8 mouse cellular contexts compared by ENCODE assay signal in genomic region chr11:72960723-72961071, GRCm38 (mm10). TPM values are rescaled to one million over a fixed set of nuclear protein-coding genes. Genes with fewer than 3 reads are reported as not detected.
DNase-seq lines count a peak whose midpoint lies in the region; ATAC-seq and TF ChIP-seq lines count a peak whose summit lies in the region.

No protein-coding gene starts in this region.

- H3K36me3 ChIP-seq in heart, embryonic 11.5 days (ENCODE audit: control insufficient read depth, insufficient read depth, low read length): no peaks in the 10 kb centered on the region
- H3K36me3 ChIP-seq in ES-E14 (ENCODE audit: control insufficient read depth, insufficient read depth, low read length, poor library complexity, severe bottlenecking): no peaks in the 10 kb centered on the region
- H3K36me3 ChIP-seq in hindbrain, embryonic 10.5 days: no peaks in the 10 kb centered on the region

- in situ Hi-C loops in ES-E14 (cut with MboI; ENCODE audit: low sequenced_read_pairs in 2 of 2, unreplicated experiment in 2 of 2): no loop called here

- WGBS in heart, embryonic 11.5 days (ENCODE audit: insufficient replicate concordance): 2% methylated on average over 15 of the region's 15 CpGs
- WGBS in hindbrain, embryonic 10.5 days: 4% methylated on average over 15 of the region's 15 CpGs
- WGBS in cerebellum, adult 2 months: 14% methylated on average over 15 of the region's 15 CpGs

- peak overlapping the region; percentile 75 for H3K4me2 ChIP-seq in heart, embryonic 11.5 days

- no peak for DNase-seq in heart, postnatal 4 days
- no peak for DNase-seq in ES-E14 (ENCODE audit: low read depth, low spot score)
- DNase-seq in hindbrain, embryonic 10.5 days (ENCODE audit: low spot score): peak; percentile 18
- no peak for DNase-seq in cerebellum, adult 2 months
- DNase-seq in urinary bladder, adult 18-20 months (ENCODE audit: low spot score in 2 of 2): no peak
- no peak for DNase-seq in left cerebral cortex, postnatal 14 days (ENCODE audit: low spot score in 2 of 2)

- no peak for TF ChIP-seq POLR2A in cerebellum, adult 2 months (IDR thresholded peaks at IDR 0.05; ENCODE audit: borderline replicate concordance, insufficient read depth, low read length)

- H3K9ac ChIP-seq in heart, embryonic 11.5 days (ENCODE audit: low read depth, low read length): no peak overlapping the region
- no peak overlapping the region for H3K9ac ChIP-seq in ES-E14 (ENCODE audit: insufficient read depth, low read depth, low read length, poor library complexity, severe bottlenecking)

- H3K27ac ChIP-seq in heart, embryonic 11.5 days (ENCODE audit: low read depth, low read length): no peak overlapping the region
- no peak overlapping the region for H3K27ac ChIP-seq in ES-E14 (ENCODE audit: insufficient read depth, low read depth, low read length, poor library complexity, severe bottlenecking)
- H3K27ac ChIP-seq in hindbrain, embryonic 10.5 days: no peak overlapping the region; the same call in 1 of the 2 replicates
- no peak overlapping the region for H3K27ac ChIP-seq in cerebellum, adult 2 months (ENCODE audit: insufficient read depth, low read length)

- peaks cover 33% of the 10 kb centered on the region for H3K27me3 ChIP-seq in heart, embryonic 11.5 days (ENCODE audit: control insufficient read depth, insufficient read depth, low read length)
- H3K27me3 ChIP-seq in hindbrain, embryonic 10.5 days (ENCODE audit: insufficient read depth, poor library complexity, severe bottlenecking): peaks cover 73% of the 10 kb centered on the region
- H3K27me3 ChIP-seq in cerebellum, adult 2 months (ENCODE audit: control insufficient read depth, insufficient read depth, low read length): no peaks in the 10 kb centered on the region

- no peak for TF ChIP-seq CTCF in cerebellum, adult 2 months (IDR thresholded peaks at IDR 0.05; ENCODE audit: borderline replicate concordance, insufficient read depth, low read depth, low read length)

- H3K4me3 ChIP-seq in heart, embryonic 11.5 days (ENCODE audit: low read depth, low read length): peak overlapping the region; percentile 45
- peak overlapping the region; percentile 71 to 73 for H3K4me3 ChIP-seq in ES-E14 (ENCODE audit: insufficient read depth in 1 of 2, low read depth in 1 of 2, low read length in 2 of 2, poor library complexity in 1 of 2, severe bottlenecking in 1 of 2)
- peak overlapping the region; percentile 46 for H3K4me3 ChIP-seq in hindbrain, embryonic 10.5 days
- no peak overlapping the region for H3K4me3 ChIP-seq in cerebellum, adult 2 months (replicated peaks; ENCODE audit: insufficient read depth, low read depth, low read length)

- peaks cover 19% of the 10 kb centered on the region for H3K4me1 ChIP-seq in heart, embryonic 11.5 days (ENCODE audit: control insufficient read depth, insufficient read depth, low read length)
- peaks cover 4 to 9% of the 10 kb centered on the region in 2 experiments; a peak in 3 of 4 replicates for H3K4me1 ChIP-seq in ES-E14 (ENCODE audit: control insufficient read depth in 2 of 2, insufficient read depth in 2 of 2, low read length in 2 of 2, poor library complexity in 1 of 2)
- H3K4me1 ChIP-seq in hindbrain, embryonic 10.5 days (replicated peaks): peaks cover 13% of the 10 kb centered on the region
- H3K4me1 ChIP-seq in cerebellum, adult 2 months (ENCODE audit: control insufficient read depth, insufficient read depth, low read length): peaks cover 2% of the 10 kb centered on the region; the same call in 1 of the 2 replicates

- H3K9me3 ChIP-seq in heart, embryonic 11.5 days (replicated peaks; ENCODE audit: control insufficient read depth, low read length): no peaks in the 10 kb centered on the region
- H3K9me3 ChIP-seq in ES-E14 (ENCODE audit: control insufficient read depth, insufficient read depth, low read depth, low read length): no peaks in the 10 kb centered on the region
- H3K9me3 ChIP-seq in hindbrain, embryonic 10.5 days: no peaks in the 10 kb centered on the region

- intact Hi-C loops in left cerebral cortex, postnatal 14 days (cut with DNase I): no loop called here

- no peak for ATAC-seq in heart, embryonic 11.5 days (replicated peaks; ENCODE audit: insufficient number of reproducible peaks, low FRiP score, low TSS enrichment)
- peak; percentile 1; the same call in 1 of the 2 replicates for ATAC-seq in megakaryocyte, adult 5-6 weeks (ENCODE audit: poor library complexity, severe bottlenecking)

TF ChIP-seq in ES-E14, 5 proteins besides CTCF, POLR2A, EP300 and RAD21:
- TF ChIP-seq MAFK (IDR thresholded peaks at IDR 0.05; ENCODE audit: insufficient read depth, low read depth, low read length): no peak
- no peak for TF ChIP-seq ZC3H11A (IDR thresholded peaks at IDR 0.05; ENCODE audit: borderline replicate concordance, low read depth, low read length)
- TF ChIP-seq HCFC1 (IDR thresholded peaks at IDR 0.05; ENCODE audit: borderline replicate concordance, insufficient read depth, low read length): no peak
- no peak for TF ChIP-seq ZNF384 (IDR thresholded peaks at IDR 0.05; ENCODE audit: low read depth, low read length)
- TF ChIP-seq CHD2 (IDR thresholded peaks at IDR 0.05; ENCODE audit: low read depth, low read length): no peak

RNA-seq across cellular contexts. Expression of gene Atp2a3, which starts 0.3 kb away (rescaled TPM):
- polyA plus RNA-seq in heart, embryonic 11.5 days (2014; fragmentation: Nextera tagmentation; extraction: Ambion mirVana): 2.1 and 2.9 TPM in 2 replicates
- 10 to 100 TPM in 1 of 2 experiments, 1 to 10 TPM in 1; 8.3 to 12.0 TPM for total RNA-seq in heart, postnatal 4 days (2021)
- total RNA-seq in ES-E14 (2012; rRNA removed): 10.7 and 17.4 TPM in 2 replicates
- 1.4 and 1.6 TPM in 2 replicates for polyA plus RNA-seq in hindbrain, embryonic 10.5 days (2016; fragmentation: Nextera tagmentation; extraction: Ambion mirVana)
- 83.5 and 92.8 TPM in 2 replicates for total RNA-seq in megakaryocyte, adult 5-6 weeks (2015)
- 79.8 and 123 TPM in 2 replicates for total RNA-seq in megakaryocyte, adult 5-6 weeks (2017)
- 104 and 125 TPM in 2 replicates for polyA plus RNA-seq in cerebellum, adult 2 months (2012; rRNA removed)
- total RNA-seq in left cerebral cortex, postnatal 14 days (2021): 1 to 10 TPM; 7.9 to 8.5 TPM

RNA-seq across cellular contexts. Expression of gene P2rx1, which starts 38.2 kb away (rescaled TPM):
- 2.9 and 4.0 TPM in 2 replicates for polyA plus RNA-seq in heart, embryonic 11.5 days (2014; fragmentation: Nextera tagmentation; extraction: Ambion mirVana)
- total RNA-seq in heart, postnatal 4 days (2021): under 1 TPM; 0.71 to 0.77 TPM
- 0.36 and 0.69 TPM in 2 replicates for total RNA-seq in ES-E14 (2012; rRNA removed)
- 0.83 and 1.8 TPM in 2 replicates for polyA plus RNA-seq in hindbrain, embryonic 10.5 days (2016; fragmentation: Nextera tagmentation; extraction: Ambion mirVana)
- 15.8 and 16.4 TPM in 2 replicates for total RNA-seq in megakaryocyte, adult 5-6 weeks (2015)
- total RNA-seq in megakaryocyte, adult 5-6 weeks (2017): 9.8 and 10.4 TPM in 2 replicates
- 0.41 and 0.46 TPM in 2 replicates for polyA plus RNA-seq in cerebellum, adult 2 months (2012; rRNA removed)
- total RNA-seq in left cerebral cortex, postnatal 14 days (2021): 1 to 10 TPM; 1.2 to 1.3 TPM

RNA-seq across cellular contexts. Expression of gene Camkk1, which starts 58.1 kb away (rescaled TPM):
- 1.3 and 1.5 TPM in 2 replicates for polyA plus RNA-seq in heart, embryonic 11.5 days (2014; fragmentation: Nextera tagmentation; extraction: Ambion mirVana)
- under 1 TPM; 0.81 to 0.97 TPM for total RNA-seq in heart, postnatal 4 days (2021)
- total RNA-seq in ES-E14 (2012; rRNA removed): 4.3 and 4.5 TPM in 2 replicates
- polyA plus RNA-seq in hindbrain, embryonic 10.5 days (2016; fragmentation: Nextera tagmentation; extraction: Ambion mirVana): 5.8 and 6.6 TPM in 2 replicates
- total RNA-seq in megakaryocyte, adult 5-6 weeks (2015): 0.23 and 0.51 TPM in 2 replicates
- 0.94 and 1.2 TPM in 2 replicates for total RNA-seq in megakaryocyte, adult 5-6 weeks (2017)
- polyA plus RNA-seq in cerebellum, adult 2 months (2012; rRNA removed): 68.8 and 70.8 TPM in 2 replicates
- total RNA-seq in left cerebral cortex, postnatal 14 days (2021): 10 to 100 TPM; 47.2 to 53.4 TPM
